Mouse (Mus musculus) CH12.LX (cell line): ENCODE measurements at regions not wholly inside any gene's neighbourhood (a gene's known extent, or its start where the extent isn't known, plus 50 kb on each side); places are given as distances from the start of the nearest gene placed in this dataset.

Experiments
- DNase-seq: peaks from one replicate; pipeline ENCODE4 v3.0.0-alpha.2; 2013; ENCODE audit errors: extremely low read depth
- H3K27ac ChIP-seq: 2 replicates; pipeline ENCODE4 v1.5.1; 2012; ENCODE audit warnings: low read depth, mild to moderate bottlenecking, control low read depth, moderate library complexity; ENCODE audit not compliant: insufficient read depth
- H3K27me3 ChIP-seq: replicated peaks from 2 replicates; pipeline ENCODE3; 2012; ENCODE audit warnings: inconsistent platforms
- H3K36me3 ChIP-seq, 2 experiments: replicated peaks in 1 of 2; 2 replicates each; pipeline versions ENCODE3 to v1.6.1; 2012; ENCODE audit warnings: inconsistent platforms in 1 of 2, low read length in 1 of 2, mild to moderate bottlenecking in 1 of 2, mixed read lengths in 1 of 2, moderate library complexity in 1 of 2; ENCODE audit not compliant: control insufficient read depth in 1 of 2, insufficient read depth in 1 of 2
- H3K4me1 ChIP-seq, 2 experiments: 2 replicates each; pipeline ENCODE4 v1.6.1; 2012; ENCODE audit warnings: inconsistent platforms in 1 of 2, moderate library complexity in 1 of 2; ENCODE audit not compliant: insufficient read depth in 2 of 2, control insufficient read depth in 1 of 2
- H3K4me2 ChIP-seq: 2 replicates; pipeline ENCODE4 v1.6.1; 2012; ENCODE audit warnings: low read depth, mild to moderate bottlenecking, control low read depth; ENCODE audit not compliant: poor library complexity, insufficient read depth, severe bottlenecking
- H3K4me3 ChIP-seq, 3 experiments: fragments of 150-350 bp in 1 of 3; sonication (generic) in 1 of 3; replicated peaks in 1 of 3; 2 replicates each; pipeline versions ENCODE3 to v1.5.1; 2011 to 2012; ENCODE audit warnings: low read depth in 2 of 3, low read length in 2 of 3, mild to moderate bottlenecking in 2 of 3, moderate library complexity in 2 of 3, control low read depth in 1 of 3, improper control_type of control experiment in 1 of 3, inconsistent platforms in 1 of 3, mixed read lengths in 1 of 3; ENCODE audit not compliant: poor library complexity in 1 of 3
- H3K79me2 ChIP-seq: replicated peaks from 2 replicates; pipeline ENCODE4 v1.6.1; 2012; ENCODE audit warnings: mild to moderate bottlenecking, moderate library complexity; ENCODE audit not compliant: control insufficient read depth, poor library complexity, insufficient read depth, severe bottlenecking; ENCODE audit errors: extremely low read depth
- H3K9ac ChIP-seq: 2 replicates; pipeline ENCODE4 v1.6.1; 2012; ENCODE audit warnings: low read depth, mild to moderate bottlenecking, control low read depth, moderate library complexity; ENCODE audit not compliant: insufficient read depth
- H3K9me3 ChIP-seq: replicated peaks from 2 replicates; pipeline ENCODE3; 2012; ENCODE audit warnings: low read length, inconsistent platforms, mixed read lengths
- CHD1 ChIP-seq: IDR thresholded peaks from 2 replicates; pipeline ENCODE4 v1.6.1; 2012; ENCODE audit warnings: low read depth, low read length, improper control_type of control experiment, inconsistent platforms
- CHD2 ChIP-seq: IDR thresholded peaks from 2 replicates; pipeline ENCODE4 v1.6.1; 2011; ENCODE audit warnings: low read length, improper control_type of control experiment
- CTCF ChIP-seq, 2 experiments: IDR thresholded peaks in 1 of 2; conservative IDR thresholded peaks in 1 of 2; 2 replicates each; pipeline ENCODE4 v1.5.1; 2011 to 2012; ENCODE audit warnings: low read depth in 2 of 2, low read length in 2 of 2, improper control_type of control experiment in 1 of 2, inconsistent platforms in 1 of 2, mild to moderate bottlenecking in 1 of 2, moderate library complexity in 1 of 2
- ELF1 ChIP-seq: IDR thresholded peaks from 2 replicates; pipeline ENCODE4 v1.6.1; 2014; ENCODE audit warnings: low read depth, mild to moderate bottlenecking, inconsistent platforms, low read length, improper control_type of control experiment
- GABPA ChIP-seq: IDR thresholded peaks from 2 replicates; pipeline ENCODE4 v1.6.1; 2012; ENCODE audit warnings: low read depth, low read length, improper control_type of control experiment, inconsistent platforms; ENCODE audit not compliant: insufficient replicate concordance
- HCFC1 ChIP-seq: IDR thresholded peaks from 2 replicates; pipeline ENCODE4 v1.6.1; 2012; ENCODE audit warnings: low read depth, mild to moderate bottlenecking, inconsistent platforms, low read length, improper control_type of control experiment
- JUN ChIP-seq: IDR thresholded peaks from 2 replicates; pipeline ENCODE4 v1.6.1; 2011; ENCODE audit warnings: low read depth, mild to moderate bottlenecking, low read length, improper control_type of control experiment, moderate library complexity; ENCODE audit not compliant: insufficient read depth
- JUND ChIP-seq: conservative IDR thresholded peaks from 2 replicates; pipeline ENCODE4 v1.6.1; 2011; ENCODE audit warnings: low read depth, low read length, improper control_type of control experiment
- NELFE ChIP-seq: IDR thresholded peaks from 2 replicates; pipeline ENCODE4 v1.6.1; 2011; ENCODE audit warnings: low read depth, low read length, improper control_type of control experiment
- PAX5 ChIP-seq: IDR thresholded peaks from 2 replicates; pipeline ENCODE4 v1.6.1; 2012; ENCODE audit warnings: low read length, inconsistent platforms, mixed read lengths
- POLR2A ChIP-seq: IDR thresholded peaks from 2 replicates; pipeline ENCODE4 v1.6.1; 2011; ENCODE audit warnings: low read depth, mild to moderate bottlenecking, improper control_type of control experiment, low read length
- POLR2AphosphoS2 ChIP-seq: IDR thresholded peaks from 2 replicates; pipeline ENCODE4 v1.6.1; 2011; ENCODE audit warnings: low read depth, low read length, improper control_type of control experiment
- RCOR1 ChIP-seq: conservative IDR thresholded peaks from 2 replicates; pipeline ENCODE4 v1.6.1; 2012; ENCODE audit warnings: low read depth, mild to moderate bottlenecking, inconsistent platforms, low read length, improper control_type of control experiment
- SMC3 ChIP-seq: IDR thresholded peaks from 2 replicates; pipeline ENCODE4 v1.6.1; 2011; ENCODE audit warnings: low read depth, low read length, improper control_type of control experiment
- ZMIZ1 ChIP-seq: IDR thresholded peaks from 2 replicates; pipeline ENCODE4 v1.6.1; 2012; ENCODE audit warnings: low read depth, mild to moderate bottlenecking, inconsistent platforms, low read length, improper control_type of control experiment
- dilution Hi-C: fragments of 300-500 bp; cut with MboI; formaldehyde crosslinking; loops from 2 replicates; pipeline ENCODE4 v1.14.3; 2020; ENCODE audit warnings: low sequenced_read_pairs; ENCODE audit not compliant: extremely low pct_unique_long_range_greater_than_20kb, extremely low pct_ligation_motif_present
- in situ Hi-C: fragments of 300-500 bp; cut with MboI; formaldehyde crosslinking; loops from 3 replicates; pipeline ENCODE4 v1.14.3; 2019; ENCODE audit warnings: low sequenced_read_pairs, low pct_ligation_motif_present, low pct_unique_long_range_greater_than_20kb, mixed read lengths

DNA sequence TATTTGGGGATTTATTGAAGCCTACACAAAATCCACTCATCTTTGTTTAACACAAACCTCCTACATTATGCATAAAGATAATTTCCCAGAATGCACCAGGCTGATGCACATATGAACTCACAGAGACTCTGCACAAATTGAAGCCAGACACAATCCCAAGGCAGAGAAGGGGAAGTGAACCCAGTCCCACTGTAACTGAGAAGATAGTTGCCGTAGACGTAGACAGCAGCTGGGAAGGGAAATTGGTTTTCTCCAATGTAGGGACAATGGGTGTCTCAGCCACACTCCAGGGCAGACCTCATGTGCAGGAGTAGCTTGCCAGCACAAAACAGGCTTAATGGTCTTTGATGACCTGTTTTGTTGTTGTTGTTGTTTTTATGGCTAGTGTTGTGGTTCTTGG is 55.4 kb upstream of the Mycbp2 start:
- Histone ChIP-seq H3K27ac (no peak overlapping the region), H3K4me2 (no peak overlapping the region), H3K4me3 (no peak overlapping the region), H3K9me3 (no peaks in the 10 kb centered on the region), H3K79me2 (no peaks in the 10 kb centered on the region), H3K27me3 (no peaks in the 10 kb centered on the region), H3K9ac (no peak overlapping the region), H3K36me3 (no peaks in the 10 kb centered on the region), H3K4me1 (peaks cover 0 to 2% of the 10 kb centered on the region in 2 experiments; a peak in 1 of 4 replicates)
- dilution Hi-C loops: no loop called here
- TF ChIP-seq RCOR1: no peak
- no peak for TF ChIP-seq JUND
- no peak for TF ChIP-seq ZMIZ1
- TF ChIP-seq POLR2A: no peak
- in situ Hi-C loops: no loop called here
- no peak for DNase-seq

DNA sequence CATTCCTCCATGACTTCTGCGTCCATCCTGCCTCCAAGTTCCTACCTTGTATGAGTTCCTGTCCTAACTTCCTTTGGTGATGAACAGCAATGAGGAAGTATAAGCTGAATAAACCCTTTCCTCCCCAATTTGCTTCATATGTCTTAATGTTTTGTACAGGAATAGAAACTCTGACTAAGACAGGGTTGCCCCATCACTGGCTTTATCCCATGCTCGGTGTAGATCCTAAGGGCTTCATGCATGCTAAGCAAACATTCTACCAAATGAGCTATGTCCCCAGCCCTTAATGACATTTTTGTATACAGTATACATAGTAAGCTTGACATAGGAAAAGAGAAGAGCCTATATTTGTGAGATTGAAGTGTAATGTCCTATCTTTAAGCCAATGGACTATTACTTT is 54.7 kb upstream of the Mycbp2 start:
- TF ChIP-seq CHD2 (no peak), PAX5 (no peak), CHD1 (no peak), NELFE (no peak), GABPA (no peak), SMC3 (no peak), JUN (no peak), ELF1 (no peak), RCOR1 (no peak)
- Histone ChIP-seq H3K9me3 (no peaks in the 10 kb centered on the region), H3K79me2 (no peaks in the 10 kb centered on the region), H3K4me2 (no peak overlapping the region), H3K4me3 (no peak overlapping the region), H3K9ac (no peak overlapping the region), H3K4me1 (peaks cover 0 to 2% of the 10 kb centered on the region in 2 experiments; a peak in 1 of 4 replicates), H3K36me3 (no peaks in the 10 kb centered on the region), H3K27ac (no peak overlapping the region), H3K27me3 (no peaks in the 10 kb centered on the region)
- dilution Hi-C loops: no loop called here
- in situ Hi-C loops: no loop called here
- DNase-seq: no peak

DNA sequence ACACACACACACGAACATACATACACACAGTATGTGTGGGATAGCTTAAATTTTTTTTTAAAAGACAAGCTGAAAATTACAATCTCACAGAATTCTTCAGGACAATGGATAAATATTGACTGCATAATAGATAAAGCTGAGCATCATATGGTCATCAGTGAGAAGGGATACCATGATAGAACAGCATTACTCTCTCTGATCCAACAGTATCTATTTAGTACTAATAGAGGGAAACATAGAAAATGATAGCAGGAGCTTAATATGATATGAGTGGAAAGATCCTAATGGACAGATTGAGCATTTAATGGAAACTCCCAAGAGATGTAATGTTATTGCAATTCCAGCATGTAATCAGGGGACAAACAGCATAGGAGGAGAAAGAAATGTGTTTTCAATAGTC is 51.8 kb upstream of the Mycbp2 start:
- Histone ChIP-seq H3K79me2 (no peaks in the 10 kb centered on the region), H3K4me3 (no peak overlapping the region), H3K9ac (no peak overlapping the region), H3K27me3 (no peaks in the 10 kb centered on the region), H3K4me2 (no peak overlapping the region), H3K4me1 (peaks cover 0 to 2% of the 10 kb centered on the region in 2 experiments; a peak in 1 of 4 replicates), H3K27ac (no peak overlapping the region), H3K36me3 (no peaks in the 10 kb centered on the region)
- dilution Hi-C loops (no loop called here), in situ Hi-C loops (no loop called here)
- DNase-seq: no peak
- TF ChIP-seq CTCF (conservative IDR thresholded peaks at IDR 0.05 in 1 of 2, IDR thresholded peaks at IDR 0.05 in 1 of 2; ENCODE audit: low read depth in 2 of 2, low read length in 2 of 2) (no peak), POLR2AphosphoS2 (no peak), HCFC1 (no peak)
- TF ChIP-seq, all 38 proteins: peak for 0
- H3K9me3 ChIP-seq: no peaks in the 10 kb centered on the region
